Mouse (Mus musculus) ZHBTc4 (cell line): ENCODE data around the gene 3110021N24Rik.

Experiments
- DNase-seq: peaks from one replicate; pipeline ENCODE4 v3.0.0-alpha.2; 2011; ENCODE audit warnings: low read depth, low spot score

3110021N24Rik gene

DNA sequence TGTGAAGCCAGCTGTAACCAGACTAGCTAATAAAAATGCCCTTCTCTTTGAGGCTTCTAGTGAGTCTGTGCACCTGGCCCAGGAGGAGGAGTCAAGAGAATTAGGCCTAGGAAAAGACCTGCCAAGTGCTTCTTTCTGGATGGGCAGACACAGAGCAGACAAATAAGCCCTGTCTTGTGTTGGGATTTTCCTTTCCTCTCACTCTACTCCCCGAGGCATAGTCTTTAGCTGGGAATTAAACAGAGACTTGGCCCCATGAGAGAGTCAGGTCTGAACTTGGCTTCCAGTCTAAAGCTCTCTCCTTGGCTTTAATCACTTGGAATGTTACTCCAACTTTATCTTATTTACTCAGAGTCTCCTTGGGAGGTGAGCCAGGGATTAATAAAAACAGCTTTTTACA, 74.5 kb downstream of the 3110021N24Rik start:
- DNase-seq = no peak

- DNase-seq = peak; percentile 79
Measured at GRCm38 (mm10) chr4:108796701-108797100, 77.3 kb downstream of the 3110021N24Rik start.

GRCm38 (mm10) chr4:108798083-108798830, 78.8 kb downstream of the 3110021N24Rik start:
- peak; percentile 66 for DNase-seq

- no peak for DNase-seq
Measured at GRCm38 (mm10) chr4:108803535-108803934, 84.1 kb downstream of the 3110021N24Rik start.

- DNase-seq = no peak
Measured at GRCm38 (mm10) chr4:108811142-108811541, 91.7 kb downstream of the 3110021N24Rik start.

DNA sequence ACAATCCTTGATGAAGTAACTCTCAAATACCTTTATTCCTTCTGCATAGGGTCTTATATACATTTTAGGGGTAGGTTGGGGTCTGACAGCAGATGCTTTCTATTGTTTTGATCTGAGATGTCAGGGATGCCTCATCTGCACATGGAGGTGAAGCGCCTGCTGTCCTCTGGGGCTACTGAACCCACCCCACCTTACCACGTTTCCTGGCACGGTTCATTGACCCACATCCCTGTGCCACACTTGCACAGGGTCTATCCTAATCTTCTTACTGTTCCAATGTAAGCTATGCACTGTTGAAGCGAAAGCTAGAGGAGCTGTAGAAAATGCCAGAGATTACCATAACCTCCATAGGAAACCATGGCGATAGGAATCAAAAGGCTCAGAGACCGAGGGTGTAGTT, 92.1 kb downstream of the 3110021N24Rik start:
- no peak for DNase-seq

- no peak for DNase-seq
Measured at GRCm38 (mm10) chr4:108825677-108826076, 106.2 kb downstream of the 3110021N24Rik start.

DNA sequence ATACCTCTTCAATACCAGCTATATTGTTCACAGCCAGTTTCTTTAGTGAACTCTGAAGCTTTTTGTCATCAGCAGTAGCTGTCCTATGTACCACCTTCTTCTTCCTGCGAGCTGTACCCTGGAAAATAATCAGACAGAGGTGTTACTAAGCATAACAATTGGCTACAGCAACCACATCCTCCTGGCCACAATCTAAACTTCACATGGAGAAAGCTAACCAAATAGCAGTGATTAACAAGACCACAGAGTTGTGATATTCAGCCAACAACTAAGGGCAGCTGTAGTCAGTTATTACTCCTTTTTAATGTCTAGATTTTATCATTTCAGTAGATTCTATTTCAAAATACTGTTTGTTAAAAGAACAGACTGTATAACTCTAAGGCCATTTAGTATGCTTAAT, 106.6 kb downstream of the 3110021N24Rik start:
- no peak for DNase-seq

GRCm38 (mm10) chr4:108826643-108827042, 107.2 kb downstream of the 3110021N24Rik start:
- no peak for DNase-seq

DNA sequence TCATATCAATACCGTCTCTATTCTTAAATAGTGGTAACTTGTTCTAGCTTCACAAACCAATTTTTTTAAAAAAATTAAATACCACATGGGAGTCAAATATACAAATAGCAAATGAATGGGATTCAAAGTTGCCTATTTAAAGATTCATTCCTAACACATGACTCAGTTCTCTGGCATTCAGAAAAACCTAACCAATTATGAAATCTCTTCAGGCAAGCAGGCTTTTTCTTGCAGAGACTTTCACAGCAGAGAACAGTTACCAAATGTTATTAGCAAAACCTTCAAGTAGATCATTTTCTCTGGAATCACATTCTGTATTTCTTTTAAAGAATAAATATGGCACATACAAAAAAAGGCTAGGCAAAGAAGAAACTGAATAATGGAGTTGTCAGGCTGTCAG, 111.2 kb downstream of the 3110021N24Rik start:
- DNase-seq = no peak
